Mouse (Mus musculus): ENCODE results near the gene Col25a1. TPM values are rescaled to one million over a fixed set of nuclear protein-coding genes. Genes with fewer than 3 reads are reported as not detected.

Gene Col25a1
- polyA plus RNA-seq, 1 experiment: 0.05 TPM

DNA sequence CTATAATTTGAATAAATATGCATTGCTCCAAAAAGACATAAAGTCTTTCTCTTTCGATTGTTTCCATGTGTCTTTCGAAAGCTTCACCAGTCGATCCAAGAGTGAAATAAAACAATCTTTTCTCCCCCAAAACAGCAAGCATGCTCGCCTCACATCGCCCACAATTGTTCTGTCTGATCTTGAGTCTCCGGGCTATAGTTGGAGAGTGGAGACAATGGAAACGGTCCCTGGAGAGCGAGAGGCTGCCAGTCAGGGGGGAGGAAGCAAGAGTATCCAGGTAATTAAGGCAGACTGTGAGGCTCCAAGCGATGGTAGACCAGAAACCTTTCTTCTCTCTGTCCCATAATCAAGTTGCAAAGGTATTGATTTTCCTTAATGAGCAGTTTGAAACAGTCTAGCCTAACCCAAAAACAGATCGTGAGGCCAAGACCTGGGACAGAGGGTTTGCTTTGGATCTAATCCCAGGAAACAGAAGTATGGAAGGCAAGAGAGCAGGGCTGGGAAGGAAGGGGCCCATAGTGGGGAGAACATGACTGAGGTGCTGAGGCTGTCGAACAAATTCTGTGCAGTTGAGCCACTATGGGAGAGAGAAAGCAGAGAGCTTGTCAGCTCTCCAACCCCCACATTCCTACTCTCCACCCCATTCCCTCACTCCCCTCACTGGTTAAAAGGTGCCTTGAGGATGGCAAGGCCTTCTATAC lies 515.0 kb downstream of the Col25a1 start:
- H3K79me2 ChIP-seq (ENCODE audit: control insufficient read depth, insufficient read depth): no peaks in the 10 kb centered on the region
- H3ac ChIP-seq (ENCODE audit: control insufficient read depth, insufficient read length, low read depth): no peak overlapping the region
- no peaks in the 10 kb centered on the region for H3K27me3 ChIP-seq (ENCODE audit: control insufficient read depth, insufficient read depth, insufficient read length)
- no peaks in the 10 kb centered on the region for H3K79me3 ChIP-seq (ENCODE audit: low read depth)
- TF ChIP-seq MYOD1 (IDR thresholded peaks at IDR 0.05; ENCODE audit: control insufficient read depth, insufficient read length, low read depth): no peak
- TF ChIP-seq FOSL1 (IDR thresholded peaks at IDR 0.05; ENCODE audit: insufficient read depth, low read length, poor library complexity, severe bottlenecking): no peak
- TF ChIP-seq MYOG (IDR thresholded peaks at IDR 0.05; ENCODE audit: control insufficient read depth, extremely low read depth, insufficient read length): no peak
- no peak for TF ChIP-seq CTCF (IDR thresholded peaks at IDR 0.05; ENCODE audit: control insufficient read depth, insufficient read depth, insufficient read length)
- TF ChIP-seq CEBPB (IDR thresholded peaks at IDR 0.05; ENCODE audit: low read depth): no peak
- TF ChIP-seq USF1 (IDR thresholded peaks at IDR 0.05; ENCODE audit: low read depth): no peak
- TF ChIP-seq MAX (IDR thresholded peaks at IDR 0.05): no peak
- H3K36me3 ChIP-seq (ENCODE audit: control insufficient read depth, insufficient read depth): no peaks in the 10 kb centered on the region
- no peak overlapping the region for H3K4me3 ChIP-seq (ENCODE audit: insufficient read depth, poor library complexity, severe bottlenecking)

Other genes starting within 250 kb of the Col25a1 start
- gene Casp6, start 230.1 kb upstream of the Col25a1 start, polyA plus RNA-seq (2012; fragmentation: generic; extraction: Trizol): 16.7 TPM
- gene Mcub, start 161.3 kb upstream of the Col25a1 start, polyA plus RNA-seq (2012; fragmentation: generic; extraction: Trizol): 11.0 TPM
- gene Sec24b, start 69.9 kb upstream of the Col25a1 start, polyA plus RNA-seq (2012; fragmentation: generic; extraction: Trizol): 30.2 TPM

Measured in C2C12 (cell line).